Mouse (Mus musculus) erythroblast, embryonic 14.5 days (primary cell): Measurements from ENCODE around the gene Zfpl1.

Experiments used
- GATA1 ChIP-seq: IDR thresholded peaks from 2 replicates; pipeline ENCODE4 v1.6.1; 2012; ENCODE audit warnings: low read length, inconsistent platforms, mixed read lengths
- TAL1 ChIP-seq: IDR thresholded peaks from 3 replicates; pipeline ENCODE4 v1.6.1; 2012; ENCODE audit warnings: low read length, inconsistent platforms, mixed read lengths

- TF ChIP-seq GATA1 (no peak), TAL1 (no peak)
Measured at GRCm38 (mm10) chr19:6042293-6042692, 42.5 kb downstream of the Zfpl1 start.
